Mouse (Mus musculus): ENCODE data around the gene Dgkq. TPM values are rescaled to one million over a fixed set of nuclear protein-coding genes. Genes with fewer than 3 reads are reported as not detected.
A peak's percentile ranks its signal among the peaks of the same experiment; 100 is the strongest.
"Not testable (repeated sequence)": the region's sequence is repeated elsewhere in the genome, so short reads cannot be mapped to it uniquely, and the experiment has no call there.

Gene Dgkq
- total RNA-seq, 2 experiments from 2014 or later: 54.1 to 55.0 TPM

GRCm38 (mm10) chr5:108655891-108656650 lies 13.4 kb downstream of the Dgkq start:
- DNase-seq (ENCODE audit: low spot score in 2 of 2): no peak

GRCm38 (mm10) chr5:108655381-108655780 lies 14.1 kb downstream of the Dgkq start:
- no peak for DNase-seq (ENCODE audit: low spot score in 2 of 2)

GRCm38 (mm10) chr5:108654444-108654990 lies 15.0 kb downstream of the Dgkq start:
- no peak for DNase-seq (ENCODE audit: low spot score in 2 of 2)

- no peak for DNase-seq (ENCODE audit: low spot score in 2 of 2)
Observed at GRCm38 (mm10) chr5:108653341-108653740, 16.1 kb downstream of the Dgkq start.

- DNase-seq (ENCODE audit: low spot score in 2 of 2): peak in 1 of 2 experiments; percentile 64
Observed at GRCm38 (mm10) chr5:108651823-108652222, 17.6 kb downstream of the Dgkq start.

GRCm38 (mm10) chr5:108651136-108651720 lies 18.2 kb downstream of the Dgkq start:
- DNase-seq (ENCODE audit: low spot score in 2 of 2): no peak

- no peak for DNase-seq (ENCODE audit: low spot score in 2 of 2)
Observed at GRCm38 (mm10) chr5:108650341-108650740, 19.1 kb downstream of the Dgkq start.

- DNase-seq (ENCODE audit: low spot score in 2 of 2): no peak
Observed at GRCm38 (mm10) chr5:108648937-108649576, 20.4 kb downstream of the Dgkq start.

- DNase-seq (ENCODE audit: low spot score in 2 of 2): no peak
Observed at GRCm38 (mm10) chr5:108647820-108648465, 21.5 kb downstream of the Dgkq start.

GRCm38 (mm10) chr5:108647311-108647710 lies 22.2 kb downstream of the Dgkq start:
- DNase-seq (ENCODE audit: low spot score in 2 of 2): no peak

GRCm38 (mm10) chr5:108646343-108646660 lies 23.2 kb downstream of the Dgkq start:
- no peak for DNase-seq (ENCODE audit: low spot score in 2 of 2)

GRCm38 (mm10) chr5:108645651-108646342 lies 23.7 kb downstream of the Dgkq start:
- peak; percentile 24 to 49 for DNase-seq (ENCODE audit: low spot score in 2 of 2)

GRCm38 (mm10) chr5:108643674-108644073 lies 25.8 kb downstream of the Dgkq start:
- no peak for DNase-seq (ENCODE audit: low spot score in 2 of 2)

- no peak for DNase-seq (ENCODE audit: low spot score in 2 of 2)
Observed at GRCm38 (mm10) chr5:108636172-108636571, 33.3 kb downstream of the Dgkq start.

GRCm38 (mm10) chr5:108634088-108634487 lies 35.4 kb downstream of the Dgkq start:
- DNase-seq (ENCODE audit: low spot score in 2 of 2): not testable (repeated sequence)

- no peak for DNase-seq (ENCODE audit: low spot score in 2 of 2)
Observed at GRCm38 (mm10) chr5:108633676-108634075, 35.8 kb downstream of the Dgkq start.

GRCm38 (mm10) chr5:108629634-108630483 lies 39.6 kb downstream of the Dgkq start, which contains the start of the genes Gak and Tmem175:
Gene Gak, minus strand, starts transcription at chr5:108629755.
Gene Tmem175, plus strand, starts transcription at chr5:108629770.
- peak; percentile 89 to 93 for DNase-seq (ENCODE audit: low spot score in 2 of 2)

GRCm38 (mm10) chr5:108628891-108629633 lies 40.4 kb downstream of the Dgkq start:
- DNase-seq (ENCODE audit: low spot score in 2 of 2): no peak

GRCm38 (mm10) chr5:108626050-108626660 lies 43.3 kb downstream of the Dgkq start:
- no peak for DNase-seq (ENCODE audit: low spot score in 2 of 2)

Data from layer of hippocampus, postnatal 14 days (tissue).